Mouse (Mus musculus): ENCODE measurements around the gene Cd99l2. TPM values are rescaled to one million over a fixed set of nuclear protein-coding genes. Genes with fewer than 3 reads are reported as not detected.

Cd99l2 gene
- polyA plus RNA-seq (2012; rRNA removed; ENCODE audit: low replicate concordance), result 1.2 and 2.0 TPM in 2 replicates

DNA sequence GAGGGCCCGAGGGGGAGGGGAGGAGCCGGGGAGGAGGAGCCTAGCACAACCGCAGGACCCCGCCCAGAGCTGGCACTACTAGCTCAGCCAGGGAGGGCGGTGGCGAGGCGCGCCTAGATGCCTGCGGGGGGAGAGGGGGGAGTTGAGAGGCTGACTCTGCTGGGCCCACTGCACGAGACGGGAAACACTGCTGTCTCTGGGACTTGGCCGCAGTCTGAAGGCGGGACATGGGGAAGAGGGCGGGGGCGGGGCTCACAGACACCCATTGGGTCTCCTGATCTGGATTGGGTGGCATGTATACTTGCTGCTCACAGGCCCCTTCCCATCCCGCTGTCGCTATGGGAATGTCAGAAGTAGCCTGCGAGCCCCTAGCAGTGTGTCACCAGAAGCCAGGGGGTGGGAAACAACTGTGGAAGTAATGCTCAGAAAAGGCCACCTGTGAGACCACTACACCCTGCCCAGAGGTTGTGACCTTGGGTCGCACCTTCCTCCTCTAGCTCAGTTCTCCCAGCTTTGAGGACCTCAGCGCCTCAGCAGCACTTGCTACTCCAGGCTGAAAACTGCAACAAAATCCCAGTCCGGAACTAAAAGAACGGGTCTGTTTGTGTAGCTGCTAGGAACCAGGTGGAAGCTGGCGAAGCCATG lies at the start of gene Cd99l2:
TSS of gene Cd99l2 (minus strand) at position 216 of the 645 bp plus-strand sequence.

Other genes with a start within 250 kb of the Cd99l2 start
- gene Mtmr1, start 128.1 kb downstream of the Cd99l2 start, polyA plus RNA-seq (2012; rRNA removed; ENCODE audit: low replicate concordance), result 3.1 and 3.2 TPM in 2 replicates
- gene Hmgb3, start 63.1 kb upstream of the Cd99l2 start, polyA plus RNA-seq (2012; rRNA removed; ENCODE audit: low replicate concordance), result 21.4 and 24.4 TPM in 2 replicates
- not detected in 2 replicates for gene Gpr50, start 170.8 kb upstream of the Cd99l2 start, polyA plus RNA-seq (2012; rRNA removed; ENCODE audit: low replicate concordance)

Measured in duodenum, adult 2 months (tissue).